Mouse (Mus musculus): ENCODE measurements around the gene Chchd1. TPM values are rescaled to one million over a fixed set of nuclear protein-coding genes. Genes with fewer than 3 reads are reported as not detected.
A peak's percentile ranks its signal among the peaks of the same experiment; 100 is the strongest.

The Chchd1 gene
- 143 and 150 TPM in 2 replicates for polyA plus RNA-seq (2015; fragmentation: Nextera tagmentation; extraction: Ambion mirVana)

DNA sequence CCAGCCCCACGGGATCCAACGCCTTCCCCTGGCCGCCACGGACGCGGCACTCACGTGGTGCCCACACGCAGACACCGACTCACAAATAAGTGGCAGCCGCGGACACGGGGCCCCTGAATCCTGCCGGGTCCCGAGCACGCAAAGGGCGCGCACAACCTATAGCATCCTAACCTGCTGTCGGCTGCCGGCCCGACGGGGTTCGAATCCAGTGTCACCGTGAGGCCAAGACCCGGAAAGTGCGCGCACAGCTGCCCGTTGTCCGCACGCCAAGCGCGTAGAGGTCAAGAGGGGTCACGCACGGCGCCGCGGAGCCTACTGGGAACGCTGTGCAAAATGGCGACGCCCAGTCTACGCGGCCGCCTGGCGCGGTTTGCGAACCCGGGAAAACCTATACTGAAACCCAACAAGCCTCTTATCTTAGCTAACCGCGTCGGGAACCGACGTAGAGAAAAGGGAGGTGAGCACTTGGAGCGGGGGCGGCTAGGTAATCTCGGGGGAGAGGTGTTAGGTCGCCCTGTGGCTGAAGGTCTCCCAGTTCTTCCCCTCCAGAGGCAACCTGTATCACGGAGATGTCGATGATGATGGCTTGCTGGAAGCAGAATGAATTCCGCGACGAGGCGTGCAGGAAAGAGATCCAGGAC, at the start of gene Chchd1:
TSS of gene Chchd1 (plus strand) at position 266 of the 641 bp plus-strand sequence.
- peaks cover 2% of the 10 kb centered on the region; the same call in 1 of the 2 replicates for H3K4me1 ChIP-seq (replicated peaks; ENCODE audit: control insufficient read depth, insufficient read depth, low read length)
- H3K27me3 ChIP-seq (replicated peaks; ENCODE audit: control insufficient read depth, insufficient read depth, low read length), result no peaks in the 10 kb centered on the region
- H3K27ac ChIP-seq (ENCODE audit: low read depth, low read length), result peak within 1 kb of the TSS; percentile 91
- no peaks in the 10 kb centered on the region; the same call in 1 of the 2 replicates for H3K36me3 ChIP-seq (ENCODE audit: control insufficient read depth, insufficient read depth)
- H3K4me3 ChIP-seq (ENCODE audit: low read depth, low read length), result peak within 1 kb of the TSS; percentile 72
- TF ChIP-seq CTCF (IDR thresholded peaks at IDR 0.05; ENCODE audit: low read depth), result no peak
- H3K4me2 ChIP-seq (replicated peaks; ENCODE audit: low read depth), result peak within 1 kb of the TSS; percentile 71
- peak; percentile 73 for ATAC-seq
- H3K9ac ChIP-seq (ENCODE audit: low read depth, low read length), result peak within 1 kb of the TSS; percentile 82
- no peaks in the 10 kb centered on the region for H3K9me3 ChIP-seq (ENCODE audit: control insufficient read depth)
- WGBS, result 0% methylated on average over 61 of the region's 61 CpGs

DNA sequence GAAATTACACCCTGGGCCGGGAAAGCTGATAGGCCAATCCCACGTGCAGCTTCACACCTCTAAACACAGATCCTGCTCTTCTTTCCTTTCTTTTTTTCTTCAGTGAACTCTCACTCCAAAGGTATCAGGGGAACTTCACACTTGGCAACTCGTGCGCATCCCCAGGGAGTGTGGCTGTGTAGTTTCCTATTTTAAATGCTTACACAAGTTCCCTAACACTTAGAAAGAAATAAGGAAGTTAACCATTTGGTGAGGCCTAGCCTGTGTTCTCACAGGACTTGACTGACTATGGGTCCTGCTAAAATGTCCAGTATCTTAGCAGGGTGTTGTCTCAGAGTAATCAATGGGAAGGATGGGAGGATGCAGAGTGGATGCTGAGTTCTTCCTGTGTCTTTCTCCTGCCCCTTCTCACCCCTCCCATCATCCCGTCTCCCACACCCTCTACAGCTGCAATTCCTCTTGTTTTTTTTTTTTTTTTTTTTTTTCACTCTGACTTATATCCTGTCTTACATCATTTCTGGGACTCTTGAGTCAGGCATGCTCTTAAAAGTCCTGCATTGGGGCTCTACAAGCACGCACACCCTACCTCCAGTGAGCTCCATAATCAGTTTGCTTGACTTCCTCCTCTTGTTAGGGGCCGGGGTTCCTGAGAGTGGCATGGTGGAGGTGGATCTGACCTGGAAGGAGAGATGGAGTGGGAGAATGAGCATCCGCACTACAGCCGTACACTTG, 48.0 kb upstream of the Chchd1 start:
- Histone ChIP-seq H3K4me3 (ENCODE audit: low read depth, low read length) (no peak overlapping the region), H3K9ac (ENCODE audit: low read depth, low read length) (no peak overlapping the region), H3K36me3 (ENCODE audit: control insufficient read depth, insufficient read depth) (no peaks in the 10 kb centered on the region), H3K27ac (ENCODE audit: low read depth, low read length) (no peak overlapping the region), H3K9me3 (ENCODE audit: control insufficient read depth) (no peaks in the 10 kb centered on the region), H3K27me3 (replicated peaks; ENCODE audit: control insufficient read depth, insufficient read depth, low read length) (no peaks in the 10 kb centered on the region), H3K4me2 (replicated peaks; ENCODE audit: low read depth) (no peak overlapping the region), H3K4me1 (replicated peaks; ENCODE audit: control insufficient read depth, insufficient read depth, low read length) (no peaks in the 10 kb centered on the region)
- no peak for ATAC-seq
- TF ChIP-seq CTCF (IDR thresholded peaks at IDR 0.05; ENCODE audit: low read depth), result no peak
- 68% methylated on average over 9 of the region's 9 CpGs for WGBS

GRCm38 (mm10) chr14:20655731-20656130, 47.1 kb upstream of the Chchd1 start:
- 65% methylated on average over 9 of the region's 9 CpGs for WGBS
- H3K4me2 ChIP-seq (replicated peaks; ENCODE audit: low read depth), result no peak overlapping the region
- no peak overlapping the region for H3K27ac ChIP-seq (ENCODE audit: low read depth, low read length)
- no peaks in the 10 kb centered on the region for H3K27me3 ChIP-seq (replicated peaks; ENCODE audit: control insufficient read depth, insufficient read depth, low read length)
- H3K9me3 ChIP-seq (ENCODE audit: control insufficient read depth), result no peaks in the 10 kb centered on the region
- no peak for TF ChIP-seq CTCF (IDR thresholded peaks at IDR 0.05; ENCODE audit: low read depth)
- no peaks in the 10 kb centered on the region for H3K4me1 ChIP-seq (replicated peaks; ENCODE audit: control insufficient read depth, insufficient read depth, low read length)
- H3K9ac ChIP-seq (ENCODE audit: low read depth, low read length), result no peak overlapping the region
- ATAC-seq, result no peak
- H3K4me3 ChIP-seq (ENCODE audit: low read depth, low read length), result no peak overlapping the region
- H3K36me3 ChIP-seq (ENCODE audit: control insufficient read depth, insufficient read depth), result no peaks in the 10 kb centered on the region

GRCm38 (mm10) chr14:20656361-20656760, 46.4 kb upstream of the Chchd1 start, which contains the start of gene Myoz1:
Gene Myoz1 (minus strand): TSS chr14:20656540.
- Histone ChIP-seq H3K27ac (ENCODE audit: low read depth, low read length) (no peak within 1 kb of the TSS), H3K4me2 (replicated peaks; ENCODE audit: low read depth) (no peak within 1 kb of the TSS), H3K9me3 (ENCODE audit: control insufficient read depth) (no peaks in the 10 kb centered on the region), H3K27me3 (replicated peaks; ENCODE audit: control insufficient read depth, insufficient read depth, low read length) (no peaks in the 10 kb centered on the region), H3K4me1 (replicated peaks; ENCODE audit: control insufficient read depth, insufficient read depth, low read length) (no peaks in the 10 kb centered on the region), H3K36me3 (ENCODE audit: control insufficient read depth, insufficient read depth) (no peaks in the 10 kb centered on the region), H3K9ac (ENCODE audit: low read depth, low read length) (no peak within 1 kb of the TSS), H3K4me3 (ENCODE audit: low read depth, low read length) (no peak within 1 kb of the TSS)
- no peak for ATAC-seq
- no peak for TF ChIP-seq CTCF (IDR thresholded peaks at IDR 0.05; ENCODE audit: low read depth)
- WGBS, result 59% methylated on average over 11 of the region's 11 CpGs

- Histone ChIP-seq H3K9ac (ENCODE audit: low read depth, low read length) (no peak overlapping the region), H3K4me1 (replicated peaks; ENCODE audit: control insufficient read depth, insufficient read depth, low read length) (peaks cover 8% of the 10 kb centered on the region), H3K9me3 (ENCODE audit: control insufficient read depth) (no peaks in the 10 kb centered on the region), H3K27me3 (replicated peaks; ENCODE audit: control insufficient read depth, insufficient read depth, low read length) (0 out of 2 replicates have a peak, but pooled peaks cover 5% of the 10 kb centered on the region), H3K27ac (ENCODE audit: low read depth, low read length) (no peak overlapping the region), H3K36me3 (ENCODE audit: control insufficient read depth, insufficient read depth) (no peaks in the 10 kb centered on the region), H3K4me2 (replicated peaks; ENCODE audit: low read depth) (no peak overlapping the region), H3K4me3 (ENCODE audit: low read depth, low read length) (no peak overlapping the region)
- no peak for ATAC-seq
- peak; percentile 84 for TF ChIP-seq CTCF (IDR thresholded peaks at IDR 0.05; ENCODE audit: low read depth)
Measured at GRCm38 (mm10) chr14:20658326-20658725, 44.5 kb upstream of the Chchd1 start.

DNA sequence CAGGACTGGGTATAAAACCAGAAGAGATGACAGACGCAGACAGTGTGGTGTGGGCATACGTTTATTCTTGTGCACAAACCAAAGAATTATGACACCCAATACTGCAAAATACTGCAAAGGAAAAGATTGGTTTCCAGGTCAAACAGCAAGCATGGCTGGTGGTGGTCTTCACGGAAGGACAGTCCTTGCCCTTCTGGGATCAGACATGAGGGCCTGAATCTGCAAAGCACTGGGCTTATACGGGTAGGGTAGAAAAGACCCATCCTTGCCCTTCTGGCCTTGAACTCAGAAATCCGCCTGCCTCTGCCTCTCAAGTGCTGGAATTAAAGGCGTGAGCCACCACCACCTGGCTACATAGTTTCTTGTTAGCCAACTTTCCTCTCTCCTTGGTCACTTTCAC, 43.9 kb upstream of the Chchd1 start:
- Histone ChIP-seq H3K4me2 (replicated peaks; ENCODE audit: low read depth) (no peak overlapping the region), H3K9me3 (ENCODE audit: control insufficient read depth) (no peaks in the 10 kb centered on the region), H3K9ac (ENCODE audit: low read depth, low read length) (no peak overlapping the region), H3K4me3 (ENCODE audit: low read depth, low read length) (no peak overlapping the region), H3K27me3 (replicated peaks; ENCODE audit: control insufficient read depth, insufficient read depth, low read length) (0 out of 2 replicates have a peak, but pooled peaks cover 5% of the 10 kb centered on the region), H3K36me3 (ENCODE audit: control insufficient read depth, insufficient read depth) (no peaks in the 10 kb centered on the region), H3K4me1 (replicated peaks; ENCODE audit: control insufficient read depth, insufficient read depth, low read length) (peaks cover 8% of the 10 kb centered on the region), H3K27ac (ENCODE audit: low read depth, low read length) (no peak overlapping the region)
- TF ChIP-seq CTCF (IDR thresholded peaks at IDR 0.05; ENCODE audit: low read depth), result no peak
- ATAC-seq, result no peak
- 88% methylated on average over 6 of the region's 6 CpGs for WGBS

Data from intestine, postnatal 0 days (tissue).